Mouse (Mus musculus) spleen, postnatal 4 days (tissue): ENCODE measurements around the gene Elf3.
A peak's percentile ranks its signal among the peaks of the same experiment; 100 is the strongest.
"Not testable (repeated sequence)": the region's sequence is repeated elsewhere in the genome, so short reads cannot be mapped to it uniquely, and the experiment has no call there.

Experiments used
- DNase-seq, 2 experiments: peaks; one replicate each; pipeline ENCODE4 v3.0.0; 2022; ENCODE audit warnings: low spot score in 2 of 2

The Elf3 gene

GRCm38 (mm10) chr1:135258380-135259127, at the start of gene Elf3:
Elf3 (minus strand) TSS chr1:135258568.
- DNase-seq = no peak

DNA sequence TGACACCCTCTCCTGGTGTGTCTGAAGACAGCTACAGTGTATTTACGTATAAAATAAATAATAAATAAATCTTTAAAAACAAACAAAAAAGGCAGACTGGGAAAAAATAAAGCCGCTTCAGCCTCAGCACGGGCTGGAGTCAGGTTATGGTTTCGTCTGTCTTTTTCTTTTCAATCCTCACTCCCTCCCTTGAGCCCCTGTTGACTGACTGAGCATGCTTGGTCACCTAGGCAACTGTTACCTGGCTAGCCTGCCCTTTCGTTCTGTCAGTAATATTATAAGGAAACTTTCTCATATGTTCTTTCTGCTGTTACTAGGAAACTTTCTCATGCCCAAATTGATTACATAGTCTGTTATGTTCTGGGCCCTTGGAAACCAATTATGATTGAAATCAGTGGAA, 32.5 kb upstream of the Elf3 start:
- no peak for DNase-seq

GRCm38 (mm10) chr1:135286311-135286710, 27.9 kb upstream of the Elf3 start:
- DNase-seq = no peak

DNA sequence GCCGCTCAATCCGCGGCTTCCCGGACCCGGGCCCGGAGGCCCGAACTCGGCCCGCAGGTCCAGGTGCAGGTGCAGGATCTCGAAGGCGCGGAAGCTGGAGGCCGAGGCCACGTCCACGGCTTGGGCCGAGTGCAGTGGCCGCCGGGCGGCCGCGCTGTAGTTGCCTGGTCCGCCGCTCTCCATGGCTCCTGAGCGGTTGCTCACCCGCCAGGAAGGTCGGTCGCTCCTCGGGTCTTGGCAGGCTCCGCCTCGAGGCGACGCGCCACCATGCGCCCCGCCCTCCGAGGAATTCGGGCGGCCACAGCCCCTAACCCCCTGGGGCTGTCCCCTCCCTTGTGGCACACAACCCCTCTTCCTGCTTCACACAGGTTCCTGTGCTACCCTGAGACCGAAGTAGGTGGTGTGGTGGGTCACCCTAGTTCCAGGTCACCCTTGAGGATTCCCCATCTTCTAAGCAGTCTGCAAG, 25.5 kb upstream of the Elf3 start, which contains the start of gene Rnpep:
Gene Rnpep, minus strand, starts transcription at position 259 of the 466 bp plus-strand sequence.
- peak; percentile 51 to 77 for DNase-seq

- DNase-seq = peak in 1 of 2 experiments; percentile 19
Observed at GRCm38 (mm10) chr1:135283287-135283825, 25.0 kb upstream of the Elf3 start.

DNA sequence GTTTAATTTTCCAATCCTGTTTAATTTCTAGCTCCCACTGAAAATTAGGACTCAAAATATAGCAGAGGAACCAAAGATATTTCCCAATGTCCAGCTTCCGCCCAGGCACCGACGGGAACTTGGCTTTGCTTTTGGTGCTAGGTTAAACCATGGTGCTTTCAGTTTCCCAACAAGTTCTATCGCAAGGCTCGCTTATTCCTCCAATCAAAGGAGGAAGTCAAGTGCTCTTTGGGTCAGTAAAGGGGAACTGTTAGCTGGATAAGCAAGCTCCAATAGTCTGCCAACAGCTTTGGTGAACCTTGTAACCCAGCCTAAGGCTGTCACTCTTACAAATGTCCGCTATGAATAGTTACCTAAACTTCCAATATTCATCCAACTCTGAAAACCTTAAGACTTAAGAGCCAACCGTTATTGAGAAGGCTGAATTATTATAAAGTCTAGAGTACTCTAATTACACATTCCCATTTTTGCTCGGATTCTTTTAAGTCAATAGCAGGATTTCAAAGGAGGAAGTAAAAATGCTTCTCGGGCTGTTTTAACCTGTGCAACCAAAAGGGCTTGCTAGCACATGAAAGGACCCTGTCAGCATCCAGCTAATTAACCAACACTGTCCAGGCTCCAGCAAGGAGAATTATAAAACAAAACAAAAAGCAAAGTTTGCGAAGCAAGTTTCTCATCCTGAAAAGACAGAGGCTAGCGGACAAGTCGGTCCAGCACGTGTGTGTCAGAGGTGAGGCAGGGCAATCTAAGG, 24.3 kb upstream of the Elf3 start:
- DNase-seq = peak in 1 of 2 experiments; percentile 26

GRCm38 (mm10) chr1:135281841-135282240, 23.5 kb upstream of the Elf3 start:
- DNase-seq = no peak

DNA sequence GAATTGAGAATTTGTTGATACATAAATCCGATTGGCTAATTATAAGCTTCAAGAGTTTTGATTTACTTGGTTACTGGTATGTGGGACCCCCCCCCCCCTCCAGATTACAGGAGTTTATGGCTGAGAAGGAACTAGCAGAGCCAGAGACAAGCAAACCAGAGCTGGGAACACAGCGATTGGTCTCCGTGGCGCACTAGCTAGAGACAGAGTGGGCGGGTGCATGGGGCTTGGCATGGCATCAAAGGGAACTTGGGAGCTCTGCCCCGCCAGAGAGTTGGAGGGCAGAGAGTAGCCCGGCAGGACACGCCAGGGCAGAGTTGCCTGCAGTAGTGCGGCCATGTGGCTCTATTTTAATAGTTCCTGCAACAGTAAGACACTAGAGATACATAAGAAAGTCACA, 22.3 kb upstream of the Elf3 start:
- no peak for DNase-seq

DNA sequence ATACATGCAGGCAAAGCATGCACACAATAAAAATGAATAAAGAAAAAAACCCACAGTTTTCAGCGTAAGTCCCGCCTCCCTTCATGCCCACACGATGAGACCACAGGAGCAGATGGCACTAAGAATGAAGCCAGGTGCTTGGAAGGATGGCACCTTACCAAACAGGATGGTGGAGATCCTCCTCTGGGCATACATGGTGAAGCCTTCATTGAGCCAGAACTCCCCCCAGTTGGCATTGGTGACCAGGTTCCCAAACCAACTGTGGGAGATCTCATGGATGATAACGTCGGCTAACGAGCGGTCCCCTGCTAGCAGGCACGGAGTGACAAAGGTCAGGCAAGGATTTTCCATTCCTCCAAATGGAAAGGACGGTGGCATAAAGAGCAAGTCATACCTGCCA, 13.0 kb upstream of the Elf3 start:
- DNase-seq = no peak

- no peak for DNase-seq
Observed at GRCm38 (mm10) chr1:135267663-135268446, 9.5 kb upstream of the Elf3 start.

DNA sequence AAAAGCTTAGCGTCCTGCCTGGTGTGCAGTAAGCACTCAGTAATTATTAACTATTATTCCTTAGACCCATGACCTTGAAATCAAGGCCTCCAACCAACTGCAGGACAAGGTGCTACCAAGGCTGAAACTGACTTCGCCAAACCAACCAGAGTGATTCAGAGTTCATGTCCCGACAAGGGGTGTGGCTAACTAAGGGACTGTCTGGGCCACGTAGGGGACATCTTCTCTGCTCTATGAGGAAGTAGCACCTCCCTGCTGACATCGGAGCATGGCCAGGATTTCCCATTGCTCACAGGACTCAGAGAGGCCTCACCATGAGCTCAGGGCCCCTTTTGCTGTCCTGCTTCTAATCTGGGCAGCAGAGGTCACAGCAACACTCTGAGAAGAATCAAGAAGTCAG, 7.5 kb upstream of the Elf3 start:
- DNase-seq = no peak

- DNase-seq = no peak
Observed at GRCm38 (mm10) chr1:135263316-135263715, 4.9 kb upstream of the Elf3 start.

DNA sequence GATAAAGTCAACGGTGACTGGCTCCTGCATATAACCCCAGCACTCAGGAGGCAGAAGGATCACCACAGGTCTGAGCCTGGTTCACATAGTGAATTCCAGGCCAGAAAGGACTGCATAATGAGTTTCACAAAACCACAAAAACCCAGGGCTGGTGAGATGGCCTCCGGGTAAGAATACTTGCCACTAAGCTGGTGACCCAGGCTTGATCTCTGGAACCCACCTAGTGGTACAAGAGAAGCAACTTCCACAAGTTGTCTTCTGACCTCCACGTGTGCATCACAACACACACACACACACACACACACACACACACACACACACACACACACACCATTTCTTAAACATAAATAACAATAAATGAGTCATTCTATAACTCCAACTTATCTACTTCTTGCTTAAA, 4.0 kb upstream of the Elf3 start:
- DNase-seq = no peak

GRCm38 (mm10) chr1:135260931-135261330, 2.6 kb upstream of the Elf3 start:
- no peak for DNase-seq

DNA sequence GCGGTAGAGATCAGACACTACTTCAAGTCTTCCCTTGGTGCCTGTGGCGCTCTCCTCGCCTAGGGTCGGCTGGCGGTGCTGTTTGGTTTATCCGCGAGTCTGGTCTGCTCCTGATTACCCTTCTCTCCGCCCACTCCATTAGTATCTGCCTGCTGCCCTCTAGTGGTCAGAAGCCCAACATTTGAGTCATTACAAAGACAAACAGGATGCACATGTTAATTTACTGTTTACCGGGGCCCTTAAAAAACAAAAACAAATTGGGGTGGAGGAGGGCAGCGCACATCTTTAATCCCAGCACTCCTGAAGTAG, 714 bp upstream of the Elf3 start:
- DNase-seq = peak; percentile 73 to 88

DNA sequence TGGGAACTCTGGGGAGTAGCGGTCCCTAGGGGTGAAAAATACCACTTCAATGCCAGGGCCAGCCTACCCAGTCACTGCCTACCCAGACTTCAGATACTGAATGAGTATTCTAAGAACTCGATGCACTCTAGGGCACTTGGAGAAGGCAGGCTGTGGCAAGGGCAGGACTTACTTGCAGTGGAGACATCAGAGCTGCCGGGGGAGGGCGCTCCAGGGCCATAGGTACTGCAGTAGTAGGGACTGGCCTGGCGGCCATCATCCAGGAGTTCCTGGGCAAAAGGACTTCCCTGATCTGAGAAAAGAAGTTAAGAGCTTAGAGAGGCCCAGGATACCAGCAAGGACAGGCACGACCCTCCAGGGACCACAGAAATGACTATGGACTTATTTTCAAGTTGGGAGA, 2.1 kb downstream of the Elf3 start:
- DNase-seq = no peak

DNA sequence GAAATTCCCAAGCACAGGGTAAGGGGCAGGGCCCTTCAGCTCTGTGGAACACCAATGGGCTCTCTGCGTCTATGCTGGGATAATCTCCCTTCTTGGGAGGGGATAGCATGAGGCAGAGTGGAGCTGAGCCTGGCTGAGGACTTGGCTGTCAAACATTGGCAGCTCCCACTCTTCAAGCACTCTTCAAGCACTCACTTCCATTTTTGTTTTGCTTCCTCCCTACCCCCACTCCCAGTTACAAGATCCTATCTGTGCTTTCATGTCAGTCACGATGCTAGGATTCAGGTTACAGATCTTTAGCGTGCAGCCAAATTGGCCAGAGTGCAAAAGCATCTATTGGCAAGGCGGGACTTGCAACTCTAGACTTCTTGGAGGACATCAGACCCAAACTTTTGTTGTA, 5.5 kb downstream of the Elf3 start:
- DNase-seq = no peak

DNA sequence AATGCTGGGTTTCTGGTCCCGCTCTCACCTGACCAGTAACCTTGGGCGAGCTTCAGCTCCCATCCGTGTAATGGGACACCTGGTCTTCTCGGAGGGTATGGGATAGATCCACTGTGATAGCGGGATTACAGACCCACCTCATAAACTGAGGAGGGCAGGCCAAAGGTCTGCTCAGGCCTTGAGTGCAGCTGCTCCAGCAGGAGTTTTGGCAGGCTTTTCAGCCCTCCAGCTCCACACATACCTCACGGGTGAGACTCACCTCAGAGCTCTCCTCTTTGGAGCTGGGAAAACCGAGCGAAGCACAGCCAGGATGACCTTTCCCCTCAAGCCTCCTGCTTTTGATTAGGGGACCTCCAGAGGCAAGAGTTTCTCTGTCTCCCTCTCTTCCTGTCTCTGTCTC, 7.0 kb downstream of the Elf3 start:
- no peak for DNase-seq

- peak in 1 of 2 experiments; percentile 27 for DNase-seq
Observed at GRCm38 (mm10) chr1:135250706-135251105, 7.7 kb downstream of the Elf3 start.

- DNase-seq = no peak
Observed at GRCm38 (mm10) chr1:135248434-135248850, 9.9 kb downstream of the Elf3 start.

DNA sequence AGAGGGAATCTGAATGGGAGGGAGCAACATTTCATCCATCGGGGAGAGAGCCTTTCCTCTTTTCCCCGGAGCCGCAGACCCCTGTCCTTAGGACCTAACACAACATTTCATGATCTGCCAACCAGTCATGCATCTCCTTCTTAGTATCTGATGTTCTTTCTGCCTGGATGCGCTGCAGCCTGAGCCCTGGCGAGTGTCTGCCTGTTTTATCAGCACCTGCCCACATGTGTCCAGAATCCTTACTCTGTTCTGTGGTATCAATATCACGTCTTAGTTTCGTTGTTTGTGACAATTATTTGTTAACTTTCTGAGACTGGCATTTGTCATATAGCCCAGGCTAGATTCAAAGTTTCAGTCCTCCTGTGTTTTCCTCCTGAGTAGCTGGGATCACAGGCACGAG, 14.4 kb downstream of the Elf3 start:
- DNase-seq = no peak

DNA sequence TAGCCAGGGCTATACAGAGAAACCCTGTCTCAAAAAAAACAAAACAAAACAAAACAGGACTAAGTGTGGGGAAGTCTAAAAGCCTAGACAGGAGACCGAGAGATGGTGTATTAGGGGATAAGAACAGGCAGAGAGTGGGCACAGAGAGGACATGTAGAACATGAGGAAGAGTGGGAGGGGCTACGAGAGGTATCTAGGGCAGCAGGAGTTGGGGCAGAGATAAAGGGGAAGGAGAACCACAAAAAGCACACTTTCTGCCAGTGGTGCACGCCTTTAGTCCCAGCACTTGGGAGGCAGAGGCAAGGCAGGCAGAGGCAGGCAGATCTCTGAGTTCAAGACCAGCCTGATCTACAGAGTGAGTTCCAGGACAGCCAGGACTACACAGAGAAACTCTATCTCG, 18.2 kb downstream of the Elf3 start:
- not testable (repeated sequence) for DNase-seq
